Mouse (Mus musculus) liver, embryonic 16.5 days (tissue): ENCODE results near the gene Msx3. TPM values are rescaled to one million over a fixed set of nuclear protein-coding genes. Genes with fewer than 3 reads are reported as not detected.
A peak's percentile ranks its signal among the peaks of the same experiment; 100 is the strongest.

Experiments
- ATAC-seq: fragments of 200-750 bp; cut with Nextera tagmentation; 2 replicates; pipeline ENCODE4 v1.8.0; 2017; ENCODE audit warnings: low read depth, mild to moderate bottlenecking, moderate number of reproducible peaks, moderate library complexity
- H3K27ac ChIP-seq: fragments of 300-500 bp; sonication (generic); 2 replicates; pipeline ENCODE4 v1.5.1; 2014; ENCODE audit warnings: mild to moderate bottlenecking, low read length
- H3K27me3 ChIP-seq: fragments of 300-500 bp; sonication (generic); 2 replicates; pipeline ENCODE4 v1.6.1; 2014; ENCODE audit warnings: low read depth, low read length, mixed read lengths; ENCODE audit not compliant: control insufficient read depth, insufficient read depth
- H3K36me3 ChIP-seq: fragments of 300-500 bp; sonication (generic); 2 replicates; pipeline ENCODE4 v1.6.1; 2014; ENCODE audit warnings: mild to moderate bottlenecking; ENCODE audit not compliant: control insufficient read depth, insufficient read depth
- H3K4me1 ChIP-seq: fragments of 300-500 bp; sonication (generic); 2 replicates; pipeline ENCODE4 v1.6.1; 2014; ENCODE audit warnings: low read depth, low read length, mixed read lengths; ENCODE audit not compliant: control insufficient read depth
- H3K4me2 ChIP-seq: fragments of 300-500 bp; sonication (generic); 2 replicates; pipeline ENCODE4 v1.6.1; 2014; ENCODE audit warnings: low read depth, low read length, mixed read lengths
- H3K4me3 ChIP-seq: fragments of 300-500 bp; sonication (generic); 2 replicates; pipeline ENCODE4 v1.5.1; 2014; ENCODE audit warnings: low read depth, mild to moderate bottlenecking, low read length
- H3K9ac ChIP-seq: fragments of 300-500 bp; sonication (generic); 2 replicates; pipeline ENCODE4 v1.6.1; 2014; ENCODE audit warnings: low read depth, low read length
- H3K9me3 ChIP-seq: fragments of 300-500 bp; sonication (generic); replicated peaks from 2 replicates; pipeline ENCODE4 v1.6.1; 2016; ENCODE audit warnings: low read length; ENCODE audit not compliant: control insufficient read depth
- WGBS: fragments of 180-500 bp; shearing (Covaris S2); extraction: QIAGEN DNeasy Blood & Tissue Kit; methylation state at CpG from one replicate; pipeline ENCODE4 v1.1.7; 2014; ENCODE audit not compliant: insufficient replicate concordance; 5-methylcytosine and 5-hydroxymethylcytosine counted together
- polyA plus RNA-seq: library from polyadenylated mRNA; unstranded; fragments of >200 nt; fragmentation: Nextera tagmentation; extraction: Ambion mirVana; gene quantifications from 2 replicates; pipeline ENCODE4 v1.2.1, GENCODE M21; 2015

Gene Msx3
- polyA plus RNA-seq, 1 experiment from 2014 or later, result not detected

DNA sequence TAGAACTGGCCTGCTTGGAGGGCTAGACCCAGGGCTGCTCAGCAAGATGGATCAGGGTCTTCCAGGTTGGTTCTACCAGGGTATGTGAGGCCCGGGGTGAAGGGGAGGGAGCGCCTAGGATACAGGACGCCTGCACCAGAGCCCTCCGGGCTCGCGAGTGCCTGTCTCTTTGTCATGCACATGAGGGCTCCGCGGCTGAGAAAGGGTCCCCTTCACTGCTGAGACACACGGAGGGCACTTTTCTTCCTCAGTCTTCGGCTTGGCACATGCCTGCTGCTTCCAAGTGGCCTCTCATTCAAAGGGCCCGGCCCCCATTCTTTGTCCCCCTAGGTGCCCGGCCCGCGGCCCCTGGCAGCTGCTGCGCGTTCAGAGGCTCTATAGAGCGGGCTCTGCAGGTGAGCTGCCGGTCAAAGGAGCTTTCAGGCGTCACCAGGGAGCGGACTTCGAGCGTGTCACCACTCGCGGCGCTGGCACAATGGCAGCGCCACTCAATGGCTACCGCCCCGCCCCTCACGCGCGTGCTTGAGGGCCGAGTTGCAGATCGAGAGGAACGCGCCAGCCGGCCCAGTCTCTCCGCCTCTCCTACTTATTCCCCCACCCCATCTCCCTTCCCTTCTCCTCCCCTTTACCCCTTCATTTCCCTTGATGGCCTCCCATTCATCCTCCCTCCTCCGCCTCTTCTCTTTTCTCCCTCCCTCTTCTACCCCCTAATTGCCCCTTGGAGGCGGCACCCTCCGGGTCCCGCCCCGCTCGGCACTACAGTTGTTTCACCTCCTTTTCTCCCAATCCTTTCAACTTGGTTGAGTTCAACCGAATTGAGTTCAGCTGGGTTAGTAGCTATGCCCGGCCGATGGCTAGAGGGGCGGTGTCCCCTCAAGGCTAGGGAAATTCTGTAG lies 12.3 kb upstream of the Msx3 start:
- no peak overlapping the region for H3K9ac ChIP-seq
- peaks cover 70% of the 10 kb centered on the region for H3K27me3 ChIP-seq
- H3K4me2 ChIP-seq, result no peak overlapping the region

DNA sequence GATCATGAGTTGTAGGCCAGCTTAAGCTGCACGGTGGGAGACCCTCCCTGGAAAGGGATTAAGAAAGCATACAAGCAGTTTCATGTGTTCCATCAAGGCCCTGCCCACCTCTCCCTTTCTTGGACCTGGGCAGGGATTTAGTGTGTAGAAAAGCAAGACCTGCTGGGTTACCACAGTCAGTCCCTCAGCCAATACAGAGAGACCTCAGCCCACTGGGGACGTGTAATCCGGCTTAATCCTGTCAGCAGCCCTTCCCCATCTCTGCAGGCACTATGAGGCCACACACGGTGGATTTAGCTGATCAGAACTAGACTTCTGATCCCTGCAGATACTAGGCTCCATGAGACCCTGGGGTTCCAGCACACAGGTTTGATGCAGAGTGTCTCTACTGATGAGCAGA lies 10.7 kb upstream of the Msx3 start:
- Histone ChIP-seq H3K4me2 (no peak overlapping the region), H3K4me1 (no peaks in the 10 kb centered on the region), H3K27me3 (peaks cover 74% of the 10 kb centered on the region), H3K9ac (no peak overlapping the region), H3K36me3 (no peaks in the 10 kb centered on the region), H3K9me3 (no peaks in the 10 kb centered on the region), H3K27ac (no peak overlapping the region), H3K4me3 (no peak overlapping the region)
- WGBS, result 27% methylated on average over 4 of the region's 4 CpGs
- no peak for ATAC-seq

More for the DNA sequence above, 12.3 kb upstream of the Msx3 start:
- ATAC-seq, result no peak
- 3% methylated on average over 44 of the region's 47 CpGs for WGBS
- Histone ChIP-seq H3K4me3 (no peak overlapping the region), H3K27ac (no peak overlapping the region), H3K4me1 (no peaks in the 10 kb centered on the region), H3K36me3 (no peaks in the 10 kb centered on the region), H3K9me3 (no peaks in the 10 kb centered on the region)

DNA sequence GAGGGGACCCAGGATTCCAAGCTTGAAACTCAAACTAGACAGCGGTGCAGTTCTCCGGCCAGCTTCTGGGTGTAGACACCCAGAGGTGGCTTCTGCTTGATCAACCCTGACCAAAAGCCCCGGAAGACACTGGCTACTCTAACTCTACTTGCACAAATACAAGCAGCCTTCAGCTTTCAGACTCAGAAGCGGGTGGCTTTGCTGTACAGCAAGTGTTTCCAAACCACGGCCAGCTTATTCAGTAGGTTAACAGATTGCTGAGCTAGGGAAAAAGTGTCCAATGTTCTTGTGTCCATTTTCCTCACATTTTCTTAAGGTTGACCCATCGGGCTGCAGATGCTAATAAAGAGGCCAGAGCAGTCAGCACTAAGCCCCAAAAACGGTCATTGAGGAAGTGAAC lies 9.6 kb upstream of the Msx3 start:
- Histone ChIP-seq H3K4me3 (no peak overlapping the region), H3K4me2 (no peak overlapping the region), H3K36me3 (no peaks in the 10 kb centered on the region), H3K27ac (no peak overlapping the region), H3K9me3 (no peaks in the 10 kb centered on the region), H3K4me1 (no peaks in the 10 kb centered on the region), H3K9ac (no peak overlapping the region), H3K27me3 (peaks cover 74% of the 10 kb centered on the region)
- ATAC-seq, result no peak
- 22% methylated on average over 7 of the region's 7 CpGs for WGBS

DNA sequence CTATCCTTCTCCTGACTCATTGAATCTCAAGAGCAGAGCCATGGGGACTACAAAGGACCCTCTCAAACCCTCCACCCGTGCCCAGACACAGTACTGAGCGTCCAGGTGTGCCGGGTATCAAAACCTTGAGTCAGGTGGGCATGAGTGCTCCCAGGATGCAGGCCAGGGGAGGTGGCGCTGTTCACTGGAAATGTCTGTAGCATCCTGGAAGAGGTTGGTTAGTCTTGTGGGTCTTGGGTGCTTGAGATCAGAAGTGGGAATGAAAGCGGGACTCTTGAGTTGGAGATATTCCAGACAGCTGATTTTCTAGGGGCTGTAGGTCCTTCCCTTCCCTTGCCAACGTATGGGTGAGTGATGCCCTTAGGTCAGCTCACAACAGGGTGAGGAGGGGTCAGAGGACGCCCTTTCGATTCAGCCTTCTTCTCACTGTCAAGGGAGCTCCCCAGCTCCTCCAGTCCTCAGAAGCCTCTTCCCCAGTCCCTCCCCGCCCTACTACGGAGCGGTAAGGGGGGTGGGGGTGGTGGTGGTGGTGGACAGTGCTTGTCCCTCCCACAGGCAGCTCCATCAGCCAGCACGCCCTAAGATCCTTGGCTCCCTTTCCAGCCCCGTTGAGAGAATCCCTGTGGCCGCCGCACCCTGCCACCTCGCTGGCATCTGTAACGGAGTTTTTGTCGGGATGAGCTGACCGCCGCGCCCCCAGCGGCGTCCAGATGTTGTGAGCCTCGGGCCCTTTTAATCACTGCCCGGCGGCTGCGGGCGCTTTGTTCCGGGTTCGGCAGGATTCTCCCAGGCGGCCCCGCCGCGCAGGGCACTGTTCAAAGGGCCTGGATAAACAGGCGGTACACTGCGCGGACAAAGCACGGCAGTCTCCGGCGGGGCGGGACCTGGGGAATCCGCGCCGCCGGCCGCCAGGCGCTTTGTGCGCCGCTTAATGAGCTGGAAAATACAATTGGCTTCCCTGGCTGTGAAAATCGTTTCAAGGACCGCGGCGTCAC lies 8.8 kb upstream of the Msx3 start:
- peaks cover 74% of the 10 kb centered on the region for H3K27me3 ChIP-seq
- whole genome bisulfite sequencing, result 4% methylated on average over 53 of the region's 53 CpGs
- no peaks in the 10 kb centered on the region for H3K4me1 ChIP-seq
- H3K36me3 ChIP-seq, result no peaks in the 10 kb centered on the region
- no peak overlapping the region for H3K27ac ChIP-seq
- no peak for ATAC-seq
- peak overlapping the region; percentile 24 for H3K4me2 ChIP-seq
- H3K9ac ChIP-seq, result no peak overlapping the region
- peak overlapping the region; percentile 19 for H3K4me3 ChIP-seq
- H3K9me3 ChIP-seq, result no peaks in the 10 kb centered on the region

DNA sequence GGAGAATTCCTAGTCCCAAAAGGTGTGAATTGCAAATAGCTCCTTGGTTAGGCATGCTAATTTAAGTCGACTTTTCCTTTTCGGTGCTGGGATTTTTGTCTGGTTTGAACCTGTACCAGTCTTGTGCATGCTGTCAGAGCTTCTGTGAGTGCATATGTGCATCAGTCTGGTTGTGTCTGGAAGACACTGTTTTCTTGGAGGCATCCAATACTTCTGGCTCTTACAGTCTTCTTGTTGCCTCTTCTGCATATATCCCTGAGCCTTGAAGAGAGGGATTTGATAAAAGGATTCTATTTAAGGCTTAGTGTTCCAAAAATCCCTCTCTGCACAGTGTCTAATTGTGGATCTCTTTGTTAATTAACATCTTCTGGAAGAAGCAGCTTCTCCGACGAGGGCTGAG lies 5.2 kb upstream of the Msx3 start:
- Histone ChIP-seq H3K27me3 (peaks cover 68% of the 10 kb centered on the region), H3K9me3 (no peaks in the 10 kb centered on the region), H3K27ac (no peak overlapping the region), H3K4me3 (no peak overlapping the region), H3K9ac (no peak overlapping the region), H3K36me3 (no peaks in the 10 kb centered on the region), H3K4me2 (no peak overlapping the region), H3K4me1 (no peaks in the 10 kb centered on the region; the same call in 1 of the 2 replicates)
- WGBS, result 51% methylated on average over 4 of the region's 4 CpGs
- ATAC-seq, result no peak

DNA sequence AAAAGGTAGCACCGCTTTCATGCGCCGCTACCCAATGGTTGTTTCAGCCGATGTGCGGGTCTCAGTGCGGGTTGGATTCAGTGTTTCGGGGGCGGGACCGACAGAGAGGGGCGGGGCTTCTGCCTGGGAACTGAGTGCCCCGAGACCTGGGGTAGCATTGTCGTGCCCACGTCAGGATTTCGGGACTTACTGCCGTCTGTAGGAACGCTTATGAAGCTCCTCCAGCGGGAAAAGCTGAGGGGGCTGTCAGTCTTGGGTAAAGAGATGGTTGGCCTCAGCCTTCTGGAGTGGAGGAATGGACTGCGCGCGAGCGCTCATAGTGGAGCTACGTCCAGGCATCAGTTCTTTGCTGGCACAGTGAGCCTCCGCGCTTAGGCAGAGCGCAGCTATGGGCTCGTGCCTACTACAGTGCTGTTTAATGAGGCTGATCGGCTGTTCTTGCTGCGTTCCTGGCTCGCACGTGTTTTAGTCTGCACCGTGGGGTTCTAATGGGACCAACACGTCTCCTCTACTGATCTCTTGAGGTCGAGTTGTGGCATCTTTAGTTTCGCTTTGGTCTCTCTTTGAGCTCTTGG lies 313 bp upstream of the Msx3 start:
- H3K9ac ChIP-seq, result no peak overlapping the region
- no peak for ATAC-seq
- 2% methylated on average over 34 of the region's 34 CpGs for WGBS
- no peaks in the 10 kb centered on the region for H3K36me3 ChIP-seq
- H3K4me3 ChIP-seq, result peak overlapping the region; percentile 39
- H3K27ac ChIP-seq, result no peak overlapping the region
- H3K27me3 ChIP-seq, result peaks cover 73% of the 10 kb centered on the region
- no peaks in the 10 kb centered on the region; the same call in 1 of the 2 replicates for H3K4me1 ChIP-seq
- no peaks in the 10 kb centered on the region for H3K9me3 ChIP-seq
- peak overlapping the region; percentile 52 for H3K4me2 ChIP-seq

DNA sequence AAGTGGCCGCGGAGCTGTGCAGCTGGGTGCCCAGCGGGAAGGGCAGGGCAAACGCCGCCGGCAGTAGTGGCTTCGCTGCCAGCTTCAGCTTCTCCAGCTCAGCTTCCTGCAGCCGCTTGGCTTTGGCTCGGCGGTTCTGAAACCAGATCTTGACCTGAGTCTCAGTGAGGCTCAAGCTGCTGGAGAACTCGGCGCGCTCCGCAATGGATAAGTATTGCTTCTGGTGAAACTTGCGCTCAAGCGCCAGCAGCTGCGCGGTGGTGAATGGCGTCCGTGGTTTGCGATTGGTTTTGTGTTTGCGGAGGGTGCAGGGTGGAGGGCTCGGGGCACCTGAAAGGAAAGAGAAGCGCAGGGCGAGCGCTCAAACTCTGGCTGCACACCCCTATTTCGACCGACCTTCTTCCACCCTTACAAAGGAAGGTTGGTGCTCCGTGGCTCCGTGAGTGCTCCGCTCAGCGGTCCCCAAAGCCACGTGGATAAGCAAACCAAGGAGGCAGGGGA lies 1.0 kb downstream of the Msx3 start:
- peaks cover 73% of the 10 kb centered on the region for H3K27me3 ChIP-seq
- 0 out of 2 replicates have a peak overlapping the region, but pooled peaks have one; percentile 1 for H3K4me2 ChIP-seq
- H3K4me1 ChIP-seq, result peaks cover under 1% of the 10 kb centered on the region; the same call in 1 of the 2 replicates
- ATAC-seq, result no peak
- H3K4me3 ChIP-seq, result peak overlapping the region; percentile 18
- no peaks in the 10 kb centered on the region for H3K9me3 ChIP-seq
- H3K9ac ChIP-seq, result no peak overlapping the region
- no peaks in the 10 kb centered on the region for H3K36me3 ChIP-seq
- no peak overlapping the region for H3K27ac ChIP-seq
- under 1% methylated on average over 33 of the region's 33 CpGs for WGBS

DNA sequence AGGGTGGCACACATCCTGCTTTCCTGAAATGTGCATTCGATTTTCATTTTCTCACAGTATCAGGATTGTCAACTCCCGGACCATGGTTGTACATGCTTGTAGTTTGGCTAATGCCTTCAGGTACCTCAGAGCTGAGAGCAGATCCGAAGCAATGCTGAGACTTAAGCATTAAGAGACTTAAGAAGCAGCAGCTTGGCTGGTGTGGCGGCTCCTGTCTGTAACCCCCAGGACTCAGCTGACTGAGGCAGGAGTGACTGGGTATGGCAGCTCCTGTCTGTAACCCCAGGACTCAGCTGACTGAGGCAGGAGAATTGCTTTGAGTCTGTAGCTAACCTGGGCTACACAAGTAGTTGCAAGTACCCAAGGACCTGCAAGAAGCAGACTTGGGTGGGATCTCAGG lies 3.3 kb downstream of the Msx3 start:
- H3K4me3 ChIP-seq, result no peak overlapping the region
- H3K36me3 ChIP-seq, result no peaks in the 10 kb centered on the region
- H3K4me2 ChIP-seq, result no peak overlapping the region
- H3K27me3 ChIP-seq, result peaks cover 55% of the 10 kb centered on the region
- 53% methylated on average over 4 of the region's 4 CpGs for WGBS
- no peak for ATAC-seq
- no peaks in the 10 kb centered on the region for H3K9me3 ChIP-seq
- H3K27ac ChIP-seq, result no peak overlapping the region
- H3K4me1 ChIP-seq, result peaks cover 4% of the 10 kb centered on the region
- no peak overlapping the region for H3K9ac ChIP-seq
